Mouse (Mus musculus) retina, postnatal 7 days (tissue): ENCODE measurements around the gene Dusp15.

Experiments used
- DNase-seq: peaks from one replicate; pipeline ENCODE4 v3.0.0-alpha.2; 2012; ENCODE audit warnings: low read depth, low spot score

Gene Dusp15

GRCm38 (mm10) chr2:152951065-152951849 is at the start of gene Dusp15:
Dusp15 (minus strand) TSS chr2:152951698.
- no peak for DNase-seq

DNA sequence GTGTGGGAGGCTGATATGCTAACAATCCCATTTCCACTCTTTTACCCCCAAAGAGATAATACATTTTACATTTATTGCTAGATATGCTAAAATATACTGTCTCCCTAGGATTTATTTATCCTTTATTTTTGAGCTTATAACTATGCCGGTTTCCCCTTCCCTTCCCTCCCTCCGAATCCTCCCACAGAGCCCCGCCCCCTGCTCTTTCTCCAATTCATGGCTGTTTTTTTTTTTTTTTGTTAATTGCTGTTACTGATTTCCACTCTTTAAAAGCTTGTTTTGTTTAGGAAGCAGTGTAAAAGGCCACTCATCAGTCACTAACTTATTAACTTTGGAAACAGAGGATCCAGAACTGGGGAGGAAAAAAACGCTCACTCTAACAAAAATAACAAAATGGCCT is 45.5 kb upstream of the Dusp15 start:
- DNase-seq, result no peak

GRCm38 (mm10) chr2:152991529-152991928 is 40.0 kb upstream of the Dusp15 start:
- DNase-seq, result no peak

- no peak for DNase-seq
These were observed 34.1 kb upstream of the Dusp15 start for GRCm38 (mm10) chr2:152985582-152985981.

GRCm38 (mm10) chr2:152976991-152977390 is 25.5 kb upstream of the Dusp15 start:
- no peak for DNase-seq

DNA sequence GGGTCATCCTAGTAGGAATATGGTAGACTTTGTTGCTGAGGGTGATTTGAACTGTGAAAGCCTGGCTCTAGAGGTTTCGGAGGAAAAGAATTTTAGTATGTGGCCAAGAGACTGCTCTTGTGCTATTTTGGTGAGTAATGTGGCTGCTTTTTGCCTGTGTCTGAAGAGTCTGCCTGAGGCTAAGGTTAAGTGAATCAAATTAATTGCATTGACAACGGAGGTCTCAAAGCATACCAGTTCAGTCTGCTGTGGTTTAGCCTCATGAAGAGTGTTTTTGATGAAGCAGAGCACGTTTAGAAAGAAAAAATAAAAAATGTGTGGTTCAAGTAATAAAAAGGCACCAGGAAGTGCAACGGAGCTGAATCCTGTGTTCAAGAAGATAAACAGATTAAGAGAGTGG is 14.1 kb upstream of the Dusp15 start:
- no peak for DNase-seq

DNA sequence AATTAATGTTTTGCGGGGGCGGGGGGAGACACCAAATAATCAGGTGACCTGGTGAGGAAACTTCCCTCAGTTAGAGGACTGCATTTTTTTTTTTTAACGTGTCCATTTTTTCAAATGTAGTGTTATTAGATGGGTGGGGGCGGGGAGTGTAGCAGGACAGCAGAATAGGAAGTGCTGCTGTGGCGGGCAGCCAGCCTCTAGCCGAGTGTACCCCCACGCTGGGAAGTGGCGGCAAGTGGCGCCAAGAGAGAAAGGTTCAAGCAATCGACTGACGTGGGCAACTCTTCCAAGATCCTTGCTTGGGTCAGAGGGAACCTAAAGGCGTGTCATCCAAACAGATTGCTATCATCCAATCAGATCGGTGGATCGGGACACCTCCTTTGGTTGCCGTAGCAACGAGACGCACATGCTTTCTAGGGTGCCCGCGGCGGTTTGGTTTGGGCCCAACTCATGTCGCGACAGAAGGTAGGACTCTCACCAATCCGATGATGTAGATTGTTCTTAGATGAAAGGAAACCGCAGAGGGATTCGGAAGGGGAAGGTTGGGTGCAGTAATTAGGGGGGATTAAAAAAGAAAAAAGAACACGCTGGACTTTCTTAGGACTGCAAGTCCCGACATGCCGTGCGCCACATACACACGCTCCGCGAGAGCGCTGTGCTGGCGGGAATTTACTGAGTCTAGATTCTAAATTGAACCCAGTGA is 10.7 kb upstream of the Dusp15 start, which contains the start of gene Ttll9:
Gene Ttll9, plus strand, starts transcription at position 395 of the 703 bp plus-strand sequence.
- no peak for DNase-seq

- DNase-seq, result no peak
These were observed 6.6 kb upstream of the Dusp15 start for GRCm38 (mm10) chr2:152958116-152958515.

DNA sequence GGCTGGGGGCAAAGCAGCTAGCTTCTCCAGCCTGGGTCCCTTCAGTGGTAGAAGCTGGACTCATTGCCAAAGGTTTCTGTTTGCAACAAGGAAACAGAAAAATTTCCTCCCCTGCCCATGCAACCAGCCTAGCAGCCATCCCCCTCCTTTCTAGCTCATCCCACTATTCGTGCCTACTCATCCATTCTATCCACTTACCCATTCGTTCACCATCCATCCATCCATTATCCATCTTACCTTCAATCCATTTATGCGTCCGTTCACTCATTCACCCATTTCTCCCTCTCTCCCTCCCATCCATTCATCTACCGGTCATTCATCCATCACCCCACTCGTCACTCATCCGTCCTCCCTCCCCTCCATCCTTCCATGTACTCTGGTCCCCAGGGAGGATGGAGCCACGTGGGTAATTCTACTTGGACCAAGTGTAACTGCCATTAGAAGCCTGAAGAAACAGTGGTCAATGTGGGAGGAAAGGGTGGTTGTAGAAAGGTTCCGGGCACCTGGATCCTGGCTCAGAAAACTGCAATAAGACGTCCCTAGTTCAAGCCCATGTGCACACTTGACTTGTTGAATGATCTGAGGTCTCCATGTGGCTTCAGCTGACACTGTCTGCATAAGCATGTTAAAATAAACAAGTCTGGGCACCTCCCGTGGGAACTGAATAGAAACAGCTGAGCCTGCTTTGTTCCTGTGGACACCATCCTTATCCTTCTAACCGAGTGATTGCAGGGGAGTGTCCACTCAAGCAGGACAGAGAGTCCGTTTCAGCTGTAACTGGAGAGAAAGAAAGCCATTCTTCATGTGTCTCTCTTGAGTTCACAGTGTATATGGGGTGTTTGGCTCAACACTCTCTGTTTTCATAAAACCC is 587 bp upstream of the Dusp15 start:
- no peak for DNase-seq

DNA sequence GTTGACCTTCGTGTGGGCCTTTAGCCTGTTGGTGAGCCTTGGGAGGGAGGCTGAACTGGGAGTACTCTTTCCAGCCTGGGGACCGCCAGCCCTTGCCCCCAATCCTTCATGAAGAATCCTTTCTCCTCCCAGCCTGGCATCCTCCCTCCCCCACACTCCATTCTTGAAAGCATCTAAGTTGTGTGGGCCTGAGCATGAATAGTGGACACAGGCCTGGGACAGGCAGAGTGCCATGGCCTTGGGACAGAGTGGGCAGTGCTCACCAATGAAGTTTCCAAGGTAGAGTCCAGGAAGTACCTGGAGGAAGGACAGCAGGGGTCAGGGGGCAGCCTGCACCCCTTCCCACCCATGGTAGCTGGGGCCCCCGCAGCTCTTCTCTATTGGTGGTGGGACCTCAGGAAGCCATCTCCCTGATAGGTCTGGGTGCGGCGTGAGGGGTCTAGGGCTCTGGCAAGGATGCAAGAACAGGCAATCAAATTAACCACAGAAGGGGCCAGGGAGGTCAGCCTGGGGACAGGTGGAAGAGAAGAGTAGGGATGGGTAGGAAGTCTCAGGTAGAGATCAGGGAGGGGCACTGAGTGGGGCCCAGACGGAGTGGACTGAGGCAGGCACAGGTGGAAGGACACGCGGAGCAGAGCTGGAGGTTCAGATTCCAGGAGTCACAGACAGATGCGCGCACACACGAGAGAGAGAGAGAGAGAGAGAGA is 987 bp downstream of the Dusp15 start:
- no peak for DNase-seq

DNA sequence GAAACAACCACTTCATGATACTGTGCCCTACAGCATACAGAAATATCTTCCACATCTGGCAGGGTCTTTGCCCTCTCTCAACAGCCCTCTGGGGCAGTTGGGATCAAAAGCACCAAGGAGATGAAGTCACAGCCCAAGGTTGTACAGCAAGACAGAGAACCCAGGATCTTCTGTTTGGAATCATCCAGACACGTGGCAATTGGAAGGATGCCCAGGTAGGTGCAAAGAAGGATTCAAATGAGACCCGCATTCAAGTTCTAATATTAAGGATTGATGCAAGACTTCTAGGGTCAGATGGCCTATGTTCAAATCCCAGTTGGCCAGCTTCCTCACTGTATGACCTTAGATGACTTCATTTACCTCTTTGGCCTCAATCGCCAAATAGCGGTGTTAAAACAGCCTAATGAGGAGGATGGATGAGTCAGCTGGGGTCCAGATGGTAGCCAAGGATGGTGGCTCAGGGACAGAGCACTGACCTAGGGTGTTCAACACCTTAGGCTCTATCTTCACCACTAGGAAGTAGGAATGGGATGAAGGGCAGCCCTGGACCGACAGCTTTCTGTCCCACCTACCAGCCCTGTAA is 3.0 kb downstream of the Dusp15 start:
- no peak for DNase-seq

GRCm38 (mm10) chr2:152947098-152947497 is 4.4 kb downstream of the Dusp15 start:
- no peak for DNase-seq

- no peak for DNase-seq
These were observed 7.5 kb downstream of the Dusp15 start for GRCm38 (mm10) chr2:152944013-152944412.

- DNase-seq, result no peak
These were observed 7.9 kb downstream of the Dusp15 start for GRCm38 (mm10) chr2:152943568-152943967.

- DNase-seq, result no peak
These were observed 8.5 kb downstream of the Dusp15 start for GRCm38 (mm10) chr2:152942898-152943515.

- DNase-seq, result no peak
These were observed 9.7 kb downstream of the Dusp15 start for GRCm38 (mm10) chr2:152941776-152942175.

DNA sequence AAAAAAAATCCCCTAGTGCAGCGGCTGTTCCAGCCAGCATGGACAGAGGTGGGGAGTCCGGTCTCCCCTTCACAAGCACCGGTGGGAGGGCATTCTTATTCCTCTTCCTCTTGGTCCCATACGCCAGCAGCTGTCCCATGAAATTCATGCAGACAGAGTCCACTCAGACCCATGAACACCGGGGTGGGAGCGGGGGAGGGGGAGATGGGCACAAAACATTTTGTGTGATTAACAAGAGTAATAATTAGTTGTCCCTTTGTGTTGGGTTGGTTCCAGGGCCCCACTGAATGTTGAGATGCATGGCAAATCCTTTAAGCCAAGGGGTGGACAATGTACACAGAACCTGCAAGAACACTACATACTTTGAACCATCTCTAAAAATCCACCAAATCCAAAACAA is 10.4 kb downstream of the Dusp15 start:
- no peak for DNase-seq

DNA sequence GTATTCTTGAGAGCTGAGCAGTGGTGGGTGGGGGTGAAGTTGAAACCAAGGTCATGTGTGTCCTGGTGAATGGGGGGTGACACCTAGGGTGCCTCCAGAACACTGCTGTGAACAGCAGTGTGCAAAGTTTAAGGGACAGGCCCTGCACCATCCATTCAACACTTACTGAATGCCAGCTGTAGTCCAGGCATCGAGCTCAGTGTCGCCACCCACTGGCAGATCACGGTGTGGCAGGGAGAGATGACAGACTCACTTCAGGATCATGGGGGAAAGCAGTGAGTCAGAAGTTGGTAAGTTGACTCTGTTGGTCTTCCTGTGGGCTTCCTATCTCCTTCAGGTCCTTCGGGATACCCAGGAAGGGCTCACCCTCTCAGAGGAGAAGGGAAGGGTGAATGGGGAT is 11.7 kb downstream of the Dusp15 start:
- no peak for DNase-seq

GRCm38 (mm10) chr2:152933614-152934013 is 17.9 kb downstream of the Dusp15 start:
- no peak for DNase-seq

DNA sequence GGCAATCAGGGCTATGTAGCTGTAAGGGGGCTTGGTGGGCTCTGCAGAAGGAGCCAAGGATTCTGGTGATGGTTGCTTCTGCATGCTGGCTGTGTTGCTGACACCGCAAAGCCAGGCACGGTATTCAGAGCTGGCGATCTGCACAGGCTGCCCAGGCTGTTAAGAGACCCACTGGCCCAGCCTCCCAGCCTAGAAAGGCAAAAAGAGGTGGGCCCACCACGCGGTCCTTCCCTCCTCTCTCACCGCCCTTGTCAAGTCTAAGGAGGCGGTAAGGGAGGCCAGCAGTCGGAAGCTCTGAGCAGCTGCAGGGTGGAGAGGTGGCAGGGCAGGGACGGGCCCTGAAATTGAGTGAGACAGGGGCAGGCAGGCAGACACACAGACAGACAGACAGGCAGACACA is 18.4 kb downstream of the Dusp15 start, which contains the start of gene Foxs1:
Gene Foxs1, minus strand, starts transcription at position 161 of the 400 bp plus-strand sequence.
- DNase-seq, result no peak
